Mouse (Mus musculus): ENCODE results near the gene Cpsf4l. TPM values are rescaled to one million over a fixed set of nuclear protein-coding genes. Genes with fewer than 3 reads are reported as not detected.

The Cpsf4l gene
- polyA plus RNA-seq, 1 experiment from 2014 or later, result 0.18 TPM

DNA sequence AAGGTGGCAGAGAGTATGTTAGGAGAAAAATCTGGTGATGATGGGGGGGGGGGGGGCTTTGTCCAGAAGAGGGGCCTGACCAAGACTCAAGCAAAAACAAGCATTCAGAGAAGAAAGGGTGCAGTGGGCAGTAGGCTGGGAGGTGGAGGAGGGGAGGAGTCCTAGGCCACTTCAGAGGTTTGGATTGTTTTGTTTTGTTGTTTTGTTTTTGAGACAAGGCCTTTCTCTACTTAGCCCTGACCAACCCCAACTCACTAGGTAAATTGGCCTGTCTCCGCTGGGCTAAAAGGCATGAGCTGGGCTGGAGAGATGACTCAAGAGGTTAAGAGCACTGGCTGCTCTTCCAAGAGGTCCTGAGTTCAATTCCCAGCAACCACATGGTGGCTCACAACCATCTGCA is 1.2 kb upstream of the Cpsf4l start:
- H3K27me3 ChIP-seq (ENCODE audit: control insufficient read depth, insufficient read depth, low read length), result no peaks in the 10 kb centered on the region

DNA sequence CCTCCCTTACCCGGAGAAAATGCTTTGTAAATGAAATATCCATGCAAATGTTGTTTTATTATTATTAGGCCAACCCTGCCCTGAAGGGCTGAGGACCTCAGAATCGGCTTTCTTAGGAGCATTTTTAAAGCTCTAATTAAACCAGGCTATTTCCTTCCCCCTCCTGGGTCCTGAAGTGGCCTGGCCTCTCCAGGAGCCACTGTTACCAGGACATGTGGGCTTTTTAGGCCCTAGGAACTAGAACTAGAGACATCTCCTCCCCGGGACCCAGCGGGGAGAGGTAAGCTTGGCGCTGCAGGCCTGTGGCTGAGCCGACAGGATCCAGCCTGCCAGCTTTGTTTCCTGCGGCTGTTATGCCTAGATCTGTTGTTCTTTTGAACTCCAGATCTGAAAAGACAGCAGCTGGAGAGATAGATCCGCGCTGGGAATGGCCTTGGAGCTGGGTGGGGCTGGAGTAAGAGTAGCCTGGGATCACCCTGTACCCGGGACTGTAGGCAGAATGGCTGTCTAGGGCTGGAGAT is 500 bp upstream of the Cpsf4l start:
- ATAC-seq (ENCODE audit: insufficient read depth, low FRiP score), result 0 out of 2 replicates have a peak, but pooled peaks have one; percentile 7
- H3K4me2 ChIP-seq (ENCODE audit: low read depth, low read length), result no peak overlapping the region

More for the DNA sequence above, 1.2 kb upstream of the Cpsf4l start:
- Histone ChIP-seq H3K36me3 (ENCODE audit: control insufficient read depth, insufficient read depth, low read length) (no peaks in the 10 kb centered on the region), H3K27ac (ENCODE audit: low read length) (no peak overlapping the region), H3K4me2 (ENCODE audit: low read depth, low read length) (no peak overlapping the region), H3K4me3 (replicated peaks; ENCODE audit: low read length) (no peak overlapping the region), H3K9me3 (replicated peaks; ENCODE audit: control insufficient read depth, low read length) (no peaks in the 10 kb centered on the region), H3K9ac (ENCODE audit: low read length) (no peak overlapping the region), H3K4me1 (ENCODE audit: control insufficient read depth, insufficient read depth, low read length) (peaks cover 22% of the 10 kb centered on the region)
- no peak for ATAC-seq (ENCODE audit: insufficient read depth, low FRiP score)
- WGBS, result 79% methylated on average over 1 of the region's 1 CpGs

DNA sequence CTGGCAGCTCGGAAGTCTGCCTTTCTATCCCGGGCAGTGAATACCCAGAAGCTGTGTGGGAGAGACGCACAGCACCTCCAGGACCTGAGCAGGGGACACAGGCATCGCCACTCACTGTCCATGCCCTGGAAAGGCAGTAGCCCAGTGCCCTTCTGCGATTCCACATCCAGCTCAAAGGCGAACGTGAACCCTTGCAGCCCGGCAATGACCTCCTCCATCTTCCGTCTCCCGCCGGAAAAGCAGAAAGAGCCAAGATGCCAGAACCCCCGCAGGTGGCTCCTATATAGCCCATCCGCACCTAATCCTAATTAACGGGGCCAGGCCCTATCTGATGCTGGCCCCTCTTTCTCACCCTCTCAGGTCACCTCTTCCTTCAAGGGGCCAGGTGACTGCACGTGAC is 545 bp downstream of the Cpsf4l start:
- Histone ChIP-seq H3K9ac (ENCODE audit: low read length) (0 out of 2 replicates have a peak overlapping the region, but pooled peaks have one; percentile 35), H3K4me3 (replicated peaks; ENCODE audit: low read length) (no peak overlapping the region), H3K27me3 (ENCODE audit: control insufficient read depth, insufficient read depth, low read length) (no peaks in the 10 kb centered on the region), H3K36me3 (ENCODE audit: control insufficient read depth, insufficient read depth, low read length) (no peaks in the 10 kb centered on the region), H3K27ac (ENCODE audit: low read length) (no peak overlapping the region), H3K4me1 (ENCODE audit: control insufficient read depth, insufficient read depth, low read length) (peaks cover 22% of the 10 kb centered on the region), H3K9me3 (replicated peaks; ENCODE audit: control insufficient read depth, low read length) (no peaks in the 10 kb centered on the region), H3K4me2 (ENCODE audit: low read depth, low read length) (no peak overlapping the region)
- ATAC-seq (ENCODE audit: insufficient read depth, low FRiP score), result no peak
- 35% methylated on average over 15 of the region's 15 CpGs for WGBS

More for the DNA sequence above, 500 bp upstream of the Cpsf4l start:
- Histone ChIP-seq H3K36me3 (ENCODE audit: control insufficient read depth, insufficient read depth, low read length) (no peaks in the 10 kb centered on the region), H3K4me1 (ENCODE audit: control insufficient read depth, insufficient read depth, low read length) (peaks cover 22% of the 10 kb centered on the region), H3K27me3 (ENCODE audit: control insufficient read depth, insufficient read depth, low read length) (no peaks in the 10 kb centered on the region), H3K9me3 (replicated peaks; ENCODE audit: control insufficient read depth, low read length) (no peaks in the 10 kb centered on the region), H3K4me3 (replicated peaks; ENCODE audit: low read length) (no peak overlapping the region), H3K9ac (ENCODE audit: low read length) (peak overlapping the region; percentile 64), H3K27ac (ENCODE audit: low read length) (peak overlapping the region; percentile 78)
- WGBS, result 13% methylated on average over 10 of the region's 10 CpGs

DNA sequence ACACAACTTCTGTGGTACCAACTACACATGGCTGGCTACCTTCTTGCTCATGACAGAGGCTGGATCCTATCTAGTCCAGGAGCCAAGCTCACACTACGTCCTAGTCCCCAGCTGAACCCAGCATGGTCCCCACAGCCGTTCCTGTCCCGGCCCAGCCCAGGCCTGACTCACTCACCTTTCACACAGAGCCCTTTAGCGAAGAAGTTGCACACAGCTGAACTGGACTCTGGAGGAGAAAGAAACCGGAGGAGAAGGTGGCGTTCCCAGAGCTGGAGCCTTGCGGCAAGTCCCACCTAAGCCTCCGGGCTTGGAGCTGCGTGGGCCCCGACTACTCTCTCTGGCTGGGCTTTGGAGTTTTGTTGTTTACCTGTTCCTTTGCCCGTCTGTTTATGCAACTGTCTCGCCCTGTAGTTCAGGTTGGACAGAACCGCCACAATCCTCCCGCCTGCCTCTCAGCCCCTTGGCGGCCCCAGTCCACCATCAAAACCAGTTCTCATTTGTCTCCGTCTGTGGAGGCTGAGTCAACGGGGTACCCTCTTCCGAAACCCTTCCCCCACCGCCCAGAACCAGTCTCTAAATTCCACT is 1.1 kb downstream of the Cpsf4l start:
- Histone ChIP-seq H3K9ac (ENCODE audit: low read length) (peak overlapping the region; percentile 35; the same call in 1 of the 2 replicates), H3K4me1 (ENCODE audit: control insufficient read depth, insufficient read depth, low read length) (peaks cover 22% of the 10 kb centered on the region), H3K4me3 (replicated peaks; ENCODE audit: low read length) (no peak overlapping the region), H3K4me2 (ENCODE audit: low read depth, low read length) (no peak overlapping the region), H3K27ac (ENCODE audit: low read length) (no peak overlapping the region; the same call in 1 of the 2 replicates), H3K27me3 (ENCODE audit: control insufficient read depth, insufficient read depth, low read length) (no peaks in the 10 kb centered on the region), H3K9me3 (replicated peaks; ENCODE audit: control insufficient read depth, low read length) (no peaks in the 10 kb centered on the region), H3K36me3 (ENCODE audit: control insufficient read depth, insufficient read depth, low read length) (no peaks in the 10 kb centered on the region)
- WGBS, result 48% methylated on average over 19 of the region's 19 CpGs
- peak; percentile 52; the same call in 1 of the 2 replicates for ATAC-seq (ENCODE audit: insufficient read depth, low FRiP score)

DNA sequence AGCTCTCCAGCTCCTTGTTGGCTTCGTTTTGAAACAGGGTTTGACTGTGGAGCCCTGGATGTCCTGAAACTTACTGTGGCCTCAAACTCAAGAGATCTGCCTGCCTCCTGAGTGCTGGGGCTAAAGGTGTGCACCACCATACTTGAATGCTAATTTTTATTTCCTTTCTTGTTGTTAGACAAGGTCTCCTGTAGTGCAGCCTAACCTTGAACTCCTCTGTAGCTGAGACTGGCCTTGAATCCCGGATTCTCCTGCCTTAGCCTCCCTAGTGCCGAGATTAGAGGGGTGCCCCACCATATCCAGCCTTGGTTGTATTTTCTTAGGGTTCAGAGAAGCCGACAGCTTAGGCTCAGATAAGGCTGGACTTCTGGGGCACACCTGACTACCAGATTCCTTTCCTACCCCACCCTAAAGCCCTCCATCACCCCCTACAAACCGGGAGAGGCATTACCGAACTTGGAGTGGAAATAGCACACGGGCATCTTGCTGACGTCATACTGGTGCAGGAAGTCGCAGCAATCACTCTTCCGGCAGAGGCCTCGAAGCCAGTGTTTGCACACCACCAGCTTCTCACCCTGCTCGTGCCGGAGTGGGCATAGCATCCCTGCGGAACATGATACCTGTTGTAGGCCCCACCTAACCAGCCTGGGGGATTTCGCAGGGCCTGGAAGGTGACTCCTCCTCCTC is 3.7 kb downstream of the Cpsf4l start:
- Histone ChIP-seq H3K36me3 (ENCODE audit: control insufficient read depth, insufficient read depth, low read length) (no peaks in the 10 kb centered on the region), H3K4me2 (ENCODE audit: low read depth, low read length) (no peak overlapping the region), H3K9me3 (replicated peaks; ENCODE audit: control insufficient read depth, low read length) (no peaks in the 10 kb centered on the region), H3K9ac (ENCODE audit: low read length) (no peak overlapping the region), H3K4me3 (replicated peaks; ENCODE audit: low read length) (no peak overlapping the region), H3K27me3 (ENCODE audit: control insufficient read depth, insufficient read depth, low read length) (no peaks in the 10 kb centered on the region), H3K27ac (ENCODE audit: low read length) (no peak overlapping the region), H3K4me1 (ENCODE audit: control insufficient read depth, insufficient read depth, low read length) (peaks cover 22% of the 10 kb centered on the region)
- WGBS, result 77% methylated on average over 15 of the region's 15 CpGs
- ATAC-seq (ENCODE audit: insufficient read depth, low FRiP score), result no peak

DNA sequence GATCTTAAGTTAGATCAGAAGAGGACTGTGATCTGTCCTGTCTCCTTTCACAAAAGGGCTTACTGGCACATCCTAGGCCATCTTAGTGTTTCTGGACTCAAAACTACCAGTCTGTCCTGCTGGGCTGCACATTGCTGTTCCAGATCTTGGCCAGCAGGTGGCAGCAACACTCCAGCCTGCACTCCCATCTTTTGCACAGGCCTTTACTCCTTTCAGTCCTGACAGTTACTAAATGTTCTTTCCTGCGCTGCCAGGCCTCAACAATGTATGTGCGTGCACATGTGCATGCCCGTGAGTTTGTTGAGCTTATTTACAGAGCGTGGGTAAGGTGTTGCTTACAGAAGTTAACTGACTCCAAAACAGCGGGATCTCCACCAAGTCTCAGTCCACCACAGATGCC is 6.1 kb downstream of the Cpsf4l start:
- Histone ChIP-seq H3K27me3 (ENCODE audit: control insufficient read depth, insufficient read depth, low read length) (no peaks in the 10 kb centered on the region), H3K9ac (ENCODE audit: low read length) (no peak overlapping the region), H3K4me2 (ENCODE audit: low read depth, low read length) (no peak overlapping the region), H3K4me3 (replicated peaks; ENCODE audit: low read length) (no peak overlapping the region), H3K36me3 (ENCODE audit: control insufficient read depth, insufficient read depth, low read length) (no peaks in the 10 kb centered on the region), H3K4me1 (ENCODE audit: control insufficient read depth, insufficient read depth, low read length) (0 out of 2 replicates have a peak, but pooled peaks cover 4% of the 10 kb centered on the region), H3K27ac (ENCODE audit: low read length) (no peak overlapping the region), H3K9me3 (replicated peaks; ENCODE audit: control insufficient read depth, low read length) (no peaks in the 10 kb centered on the region)
- 27% methylated on average over 5 of the region's 5 CpGs for WGBS
- ATAC-seq (ENCODE audit: insufficient read depth, low FRiP score), result peak; percentile 72; the same call in 1 of the 2 replicates

DNA sequence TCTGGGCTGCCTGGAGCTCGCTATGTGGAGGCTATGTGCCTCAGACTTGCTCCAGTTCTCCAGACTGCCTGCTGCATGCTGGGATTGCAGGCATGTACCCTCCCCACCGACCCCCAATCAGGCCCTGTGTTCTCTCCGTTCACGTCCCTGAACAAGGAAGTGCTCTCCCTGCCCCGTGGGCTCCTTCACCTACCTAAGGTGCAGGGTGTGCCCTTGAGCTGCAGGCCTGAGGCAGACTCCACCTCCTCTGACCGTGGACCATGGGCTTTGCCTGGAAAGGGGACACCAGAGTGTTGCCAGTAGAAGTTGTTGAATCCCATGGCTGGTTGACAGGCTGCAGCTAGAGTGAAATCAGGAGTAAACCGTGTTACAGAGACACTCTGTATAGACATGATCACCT is 10.2 kb downstream of the Cpsf4l start:
- no peak overlapping the region for H3K4me2 ChIP-seq (ENCODE audit: low read depth, low read length)
- H3K27ac ChIP-seq (ENCODE audit: low read length), result no peak overlapping the region
- H3K36me3 ChIP-seq (ENCODE audit: control insufficient read depth, insufficient read depth, low read length), result peaks cover 10% of the 10 kb centered on the region
- no peak overlapping the region for H3K4me3 ChIP-seq (replicated peaks; ENCODE audit: low read length)
- H3K9ac ChIP-seq (ENCODE audit: low read length), result no peak overlapping the region
- no peaks in the 10 kb centered on the region for H3K27me3 ChIP-seq (ENCODE audit: control insufficient read depth, insufficient read depth, low read length)
- no peaks in the 10 kb centered on the region for H3K9me3 ChIP-seq (replicated peaks; ENCODE audit: control insufficient read depth, low read length)
- 75% methylated on average over 7 of the region's 7 CpGs for WGBS
- H3K4me1 ChIP-seq (ENCODE audit: control insufficient read depth, insufficient read depth, low read length), result no peaks in the 10 kb centered on the region
- ATAC-seq (ENCODE audit: insufficient read depth, low FRiP score), result peak; percentile 46; the same call in 1 of the 2 replicates

DNA sequence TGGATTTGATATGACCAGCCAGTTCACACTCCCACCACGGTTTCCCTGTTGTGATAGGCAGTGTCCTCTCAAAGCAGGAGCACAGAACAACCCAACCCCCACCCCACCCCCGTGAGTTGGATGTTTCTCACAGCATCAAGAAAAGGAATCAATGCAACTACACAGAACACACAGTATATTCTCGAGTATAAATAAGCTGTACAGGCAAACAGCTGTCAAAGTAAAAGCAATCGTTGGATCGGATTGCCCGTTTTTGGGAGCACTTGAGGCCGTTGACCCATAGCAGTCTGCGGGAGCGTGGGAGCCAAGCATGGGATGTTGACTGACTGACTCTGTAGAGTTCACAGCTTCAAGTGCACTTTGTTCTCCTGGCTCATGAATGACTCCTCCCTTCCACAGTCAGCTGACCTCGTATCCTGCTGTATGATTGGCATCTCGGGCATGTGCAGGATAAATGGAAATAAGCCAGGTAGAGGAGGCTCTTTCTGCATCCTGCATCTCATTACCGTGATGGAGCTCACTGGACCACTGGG is 11.7 kb downstream of the Cpsf4l start:
- Histone ChIP-seq H3K4me3 (replicated peaks; ENCODE audit: low read length) (no peak overlapping the region), H3K4me2 (ENCODE audit: low read depth, low read length) (no peak overlapping the region), H3K36me3 (ENCODE audit: control insufficient read depth, insufficient read depth, low read length) (peaks cover 10% of the 10 kb centered on the region), H3K4me1 (ENCODE audit: control insufficient read depth, insufficient read depth, low read length) (no peaks in the 10 kb centered on the region), H3K27ac (ENCODE audit: low read length) (no peak overlapping the region), H3K9ac (ENCODE audit: low read length) (no peak overlapping the region), H3K27me3 (ENCODE audit: control insufficient read depth, insufficient read depth, low read length) (no peaks in the 10 kb centered on the region), H3K9me3 (replicated peaks; ENCODE audit: control insufficient read depth, low read length) (no peaks in the 10 kb centered on the region)
- no peak for ATAC-seq (ENCODE audit: insufficient read depth, low FRiP score)
- 68% methylated on average over 12 of the region's 12 CpGs for WGBS

DNA sequence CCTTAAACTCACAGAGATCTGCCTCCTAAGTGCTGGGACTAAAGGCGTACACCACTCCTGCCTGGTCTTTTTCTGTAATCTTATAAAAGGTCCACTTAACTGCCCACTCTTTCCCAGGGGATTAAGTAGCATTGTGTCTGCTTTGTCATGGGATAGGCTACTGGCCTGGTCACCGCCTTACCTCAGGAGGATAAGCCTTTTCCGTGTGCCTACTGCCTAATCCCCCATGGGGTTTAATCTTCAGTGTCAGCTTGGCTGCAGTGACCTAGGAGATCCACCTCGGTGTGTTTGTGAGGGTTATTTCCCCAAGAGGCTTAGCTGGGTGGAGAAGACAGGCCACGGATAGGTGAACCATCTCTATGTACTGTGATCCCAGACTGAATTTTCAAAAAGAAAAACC is 12.2 kb downstream of the Cpsf4l start:
- ATAC-seq (ENCODE audit: insufficient read depth, low FRiP score), result no peak
- no peaks in the 10 kb centered on the region for H3K27me3 ChIP-seq (ENCODE audit: control insufficient read depth, insufficient read depth, low read length)
- peaks cover 10% of the 10 kb centered on the region for H3K36me3 ChIP-seq (ENCODE audit: control insufficient read depth, insufficient read depth, low read length)
- no peak overlapping the region for H3K4me2 ChIP-seq (ENCODE audit: low read depth, low read length)
- no peak overlapping the region for H3K4me3 ChIP-seq (replicated peaks; ENCODE audit: low read length)
- no peak overlapping the region for H3K27ac ChIP-seq (ENCODE audit: low read length)
- no peaks in the 10 kb centered on the region for H3K9me3 ChIP-seq (replicated peaks; ENCODE audit: control insufficient read depth, low read length)
- no peaks in the 10 kb centered on the region for H3K4me1 ChIP-seq (ENCODE audit: control insufficient read depth, insufficient read depth, low read length)
- H3K9ac ChIP-seq (ENCODE audit: low read length), result no peak overlapping the region
- WGBS, result 80% methylated on average over 5 of the region's 5 CpGs
